Mouse (Mus musculus) megakaryocyte, adult 5-6 weeks (primary cell): ENCODE results near the gene Klhl33. TPM values are rescaled to one million over a fixed set of nuclear protein-coding genes. Genes with fewer than 3 reads are reported as not detected.

Source experiments
- ATAC-seq: 2 replicates; pipeline ENCODE4 v1.8.0; 2016; ENCODE audit warnings: mild to moderate bottlenecking, inconsistent platforms; ENCODE audit not compliant: poor library complexity, severe bottlenecking
- total RNA-seq, 2 experiments: library from RNA; stranded (forward) in 1 of 2; stranded (reverse) in 1 of 2; fragments of 153-499, 151-499 nt in 1 of 2; fragments of 221-1000, 200-1000 nt in 1 of 2; gene quantifications; 2 replicates each; pipeline versions ENCODE4 v1.2.3 to v1.2.4; 2015 to 2017

The Klhl33 gene
- total RNA-seq, 2 experiments from 2014 or later: 0.27 to 0.40 TPM

GRCm38 (mm10) chr14:50904828-50905129, 7.5 kb upstream of the Klhl33 start:
- no peak for ATAC-seq

GRCm38 (mm10) chr14:50903973-50904827, 6.9 kb upstream of the Klhl33 start:
- peak; percentile 93 for ATAC-seq

GRCm38 (mm10) chr14:50897992-50898391, 685 bp upstream of the Klhl33 start:
- peak; percentile 65 for ATAC-seq

- ATAC-seq: no peak
Observed at GRCm38 (mm10) chr14:50896747-50897373, 447 bp downstream of the Klhl33 start.

- ATAC-seq: peak; percentile 58
Observed at GRCm38 (mm10) chr14:50895985-50896746, 1.1 kb downstream of the Klhl33 start.

GRCm38 (mm10) chr14:50895407-50895806, 1.9 kb downstream of the Klhl33 start:
- no peak for ATAC-seq

GRCm38 (mm10) chr14:50892541-50893459, 4.5 kb downstream of the Klhl33 start:
- ATAC-seq: peak; percentile 59

- ATAC-seq: peak; percentile 30; the same call in 1 of the 2 replicates
Observed at GRCm38 (mm10) chr14:50892091-50892490, 5.2 kb downstream of the Klhl33 start.

- no peak for ATAC-seq
Observed at GRCm38 (mm10) chr14:50891621-50892020, 5.7 kb downstream of the Klhl33 start.

GRCm38 (mm10) chr14:50876236-50876950, 20.9 kb downstream of the Klhl33 start:
- no peak for ATAC-seq

GRCm38 (mm10) chr14:50875591-50876230, 21.6 kb downstream of the Klhl33 start:
- peak; percentile 86 for ATAC-seq

GRCm38 (mm10) chr14:50875175-50875574, 22.1 kb downstream of the Klhl33 start:
- ATAC-seq: no peak

GRCm38 (mm10) chr14:50871284-50871683, 26.0 kb downstream of the Klhl33 start:
- ATAC-seq: no peak

- ATAC-seq: no peak; the same call in none of the 2 replicates
Observed at GRCm38 (mm10) chr14:50870805-50871143, 26.5 kb downstream of the Klhl33 start.

GRCm38 (mm10) chr14:50869889-50870804, 27.2 kb downstream of the Klhl33 start, which contains the start of gene Tep1:
Tep1 (minus strand) TSS chr14:50870560.
- peak; percentile 93 for ATAC-seq

GRCm38 (mm10) chr14:50868656-50869055, 28.7 kb downstream of the Klhl33 start:
- ATAC-seq: no peak

GRCm38 (mm10) chr14:50868211-50868610, 29.1 kb downstream of the Klhl33 start:
- ATAC-seq: no peak

- no peak for ATAC-seq
Observed at GRCm38 (mm10) chr14:50866966-50867365, 30.3 kb downstream of the Klhl33 start.
